In genomic region chr12:111432097-111432496, GRCm38 (mm10) we compare ENCODE assay signal across 12 mouse cellular contexts. TPM values are rescaled to one million over a fixed set of nuclear protein-coding genes. Genes with fewer than 3 reads are reported as not detected.
A peak's percentile ranks its signal among the peaks of the same experiment; 100 is the strongest.
DNase-seq lines count a peak whose midpoint lies in the region; ATAC-seq and TF ChIP-seq lines count a peak whose summit lies in the region.
"Had no signal": no experiment of that assay in that cellular context is flagged by ENCODE, and none has a peak within 500 bp of the region (broad histone marks: within the 10 kb centered on the region; RNA-seq: fewer than 3 reads in every experiment).

No protein-coding gene starts in this region.

- no peak overlapping the region for H3K4me2 ChIP-seq in forebrain, postnatal 0 days (ENCODE audit: low read depth)
- H3K4me2 ChIP-seq in lung, embryonic 16.5 days (ENCODE audit: low read depth, low read length): no peak overlapping the region
- H3K4me2 ChIP-seq in stomach, embryonic 15.5 days: no peak overlapping the region
- H3K4me2 ChIP-seq: midbrain, embryonic 12.5 days had no signal

- H3K4me3 ChIP-seq in forebrain, embryonic 10.5 days: no peak overlapping the region
- H3K4me3 ChIP-seq in forebrain, postnatal 0 days (ENCODE audit: low read depth, low read length): no peak overlapping the region
- no peak overlapping the region for H3K4me3 ChIP-seq in lung, embryonic 16.5 days (ENCODE audit: low read length)
- no peak overlapping the region for H3K4me3 ChIP-seq in stomach, embryonic 15.5 days (replicated peaks)
- H3K4me3 ChIP-seq: left cerebral cortex, adult 2 months; midbrain, embryonic 12.5 days had no signal

- no peak for TF ChIP-seq CTCF in forebrain, postnatal 0 days (IDR thresholded peaks at IDR 0.05; ENCODE audit: low read depth)

- H3K27ac ChIP-seq in forebrain, embryonic 10.5 days: peak overlapping the region; percentile 40; the same call in 1 of the 2 replicates
- H3K27ac ChIP-seq in forebrain, postnatal 0 days (ENCODE audit: low read depth, low read length): no peak overlapping the region
- H3K27ac ChIP-seq in lung, embryonic 16.5 days (ENCODE audit: low read length): peak overlapping the region; percentile 81
- peak overlapping the region; percentile 70 for H3K27ac ChIP-seq in stomach, embryonic 15.5 days
- H3K27ac ChIP-seq: left cerebral cortex, adult 2 months; midbrain, embryonic 12.5 days had no signal

- H3K4me1 ChIP-seq in forebrain, embryonic 10.5 days: peaks cover 64% of the 10 kb centered on the region
- H3K4me1 ChIP-seq in forebrain, postnatal 0 days (ENCODE audit: insufficient read depth): peaks cover 7% of the 10 kb centered on the region; the same call in 1 of the 2 replicates
- H3K4me1 ChIP-seq in lung, embryonic 16.5 days (replicated peaks; ENCODE audit: control insufficient read depth, insufficient read depth, low read length): peaks cover 26% of the 10 kb centered on the region
- H3K4me1 ChIP-seq in stomach, embryonic 15.5 days: peaks cover 39% of the 10 kb centered on the region

- ATAC-seq in forebrain, postnatal 0 days: no peak
- no peak for ATAC-seq in lung, embryonic 16.5 days (ENCODE audit: low read depth)
- no peak for ATAC-seq in stomach, embryonic 15.5 days (ENCODE audit: insufficient read depth, low FRiP score, low read depth)
- ATAC-seq: forebrain, embryonic 14.5 days had no signal

- H3K27me3 ChIP-seq in forebrain, embryonic 10.5 days (ENCODE audit: poor library complexity, severe bottlenecking): peaks cover 99% of the 10 kb centered on the region
- H3K27me3 ChIP-seq in forebrain, postnatal 0 days (ENCODE audit: insufficient read depth, low read length): peaks cover 6% of the 10 kb centered on the region; the same call in 1 of the 2 replicates
- peaks cover 30% of the 10 kb centered on the region for H3K27me3 ChIP-seq in lung, embryonic 16.5 days (ENCODE audit: control insufficient read depth, insufficient read depth, low read depth, low read length)
- peaks cover 29% of the 10 kb centered on the region for H3K27me3 ChIP-seq in stomach, embryonic 15.5 days (replicated peaks)

- DNase-seq in forebrain, embryonic 10.5 days (ENCODE audit: extremely low spot score, low spot score): no peak
- no peak for DNase-seq in forebrain, postnatal 0 days
- no peak for DNase-seq in lung, postnatal 10 days
- DNase-seq in kidney, postnatal 25 days: peak; percentile 69 to 84
- DNase-seq in ovary, adult 18-20 months (ENCODE audit: low spot score): no peak
- no peak for DNase-seq in layer of hippocampus, adult 9-10 months (ENCODE audit: low spot score)

- H3K9me3 ChIP-seq in forebrain, embryonic 10.5 days: no peaks in the 10 kb centered on the region
- no peaks in the 10 kb centered on the region for H3K9me3 ChIP-seq in forebrain, postnatal 0 days (ENCODE audit: low read length)
- no peaks in the 10 kb centered on the region for H3K9me3 ChIP-seq in lung, embryonic 16.5 days (ENCODE audit: control insufficient read depth, low read length)
- no peaks in the 10 kb centered on the region for H3K9me3 ChIP-seq in stomach, embryonic 15.5 days
- H3K9me3 ChIP-seq: midbrain, embryonic 12.5 days had no signal

- no peak overlapping the region for H3K9ac ChIP-seq in forebrain, postnatal 0 days
- no peak overlapping the region for H3K9ac ChIP-seq in lung, embryonic 16.5 days (ENCODE audit: low read length)
- no peak overlapping the region for H3K9ac ChIP-seq in stomach, embryonic 15.5 days
- H3K9ac ChIP-seq: midbrain, embryonic 12.5 days had no signal

- no peaks in the 10 kb centered on the region for H3K36me3 ChIP-seq in forebrain, embryonic 10.5 days (replicated peaks)
- H3K36me3 ChIP-seq in forebrain, postnatal 0 days (ENCODE audit: insufficient read depth): no peaks in the 10 kb centered on the region
- H3K36me3 ChIP-seq in lung, embryonic 16.5 days (ENCODE audit: control insufficient read depth, insufficient read depth, low read length): no peaks in the 10 kb centered on the region
- H3K36me3 ChIP-seq in stomach, embryonic 15.5 days: no peaks in the 10 kb centered on the region
- H3K36me3 ChIP-seq: midbrain, embryonic 12.5 days had no signal

- 31% methylated on average over 4 of the region's 4 CpGs for WGBS in forebrain, embryonic 10.5 days
- WGBS in forebrain, postnatal 0 days: 43% methylated on average over 4 of the region's 4 CpGs
- WGBS in lung, embryonic 16.5 days: 28% methylated on average over 4 of the region's 4 CpGs
- 44% methylated on average over 4 of the region's 4 CpGs for WGBS in stomach, embryonic 15.5 days

RNA-seq across cellular contexts. Expression of gene Tnfaip2, which starts 10.2 kb away (rescaled TPM):
- polyA plus RNA-seq in forebrain, embryonic 10.5 days (2016; fragmentation: Nextera tagmentation; extraction: Ambion mirVana): 2.1 and 4.4 TPM in 2 replicates
- total RNA-seq in forebrain, postnatal 0 days (2014; rRNA removed): 1.0 and 4.8 TPM in 2 replicates
- polyA plus RNA-seq in forebrain, postnatal 0 days (2015; fragmentation: Nextera tagmentation; extraction: Ambion mirVana): 0.33 and 1.2 TPM in 2 replicates
- polyA plus RNA-seq in lung, embryonic 16.5 days (2015; fragmentation: Nextera tagmentation; extraction: Ambion mirVana): 4.0 and 6.9 TPM in 2 replicates
- 8.5 and 13.5 TPM in 2 replicates for polyA plus RNA-seq in stomach, embryonic 15.5 days (2015; fragmentation: Nextera tagmentation; extraction: Ambion mirVana)

RNA-seq across cellular contexts. Expression of gene Exoc3l4, which starts 15.3 kb away (rescaled TPM):
- 5.2 and 5.6 TPM in 2 replicates for polyA plus RNA-seq in forebrain, embryonic 10.5 days (2016; fragmentation: Nextera tagmentation; extraction: Ambion mirVana)
- 2.1 TPM in 2 replicates for total RNA-seq in forebrain, postnatal 0 days (2014; rRNA removed)
- 1.5 and 2.0 TPM in 2 replicates for polyA plus RNA-seq in forebrain, postnatal 0 days (2015; fragmentation: Nextera tagmentation; extraction: Ambion mirVana)
- 13.0 and 14.5 TPM in 2 replicates for polyA plus RNA-seq in lung, embryonic 16.5 days (2015; fragmentation: Nextera tagmentation; extraction: Ambion mirVana)
- polyA plus RNA-seq in stomach, embryonic 15.5 days (2015; fragmentation: Nextera tagmentation; extraction: Ambion mirVana): 8.5 and 8.7 TPM in 2 replicates

RNA-seq across cellular contexts. Expression of gene Lbhd2, which starts 25.5 kb away (rescaled TPM):
- polyA plus RNA-seq in forebrain, embryonic 10.5 days (2016; fragmentation: Nextera tagmentation; extraction: Ambion mirVana): 0.25 TPM in 1 of 2 replicates, not detected in the other
- 3.7 and 4.4 TPM in 2 replicates for total RNA-seq in forebrain, postnatal 0 days (2014; rRNA removed)
- 10.5 and 12.9 TPM in 2 replicates for polyA plus RNA-seq in forebrain, postnatal 0 days (2015; fragmentation: Nextera tagmentation; extraction: Ambion mirVana)
- 0.79 and 0.80 TPM in 2 replicates for polyA plus RNA-seq in lung, embryonic 16.5 days (2015; fragmentation: Nextera tagmentation; extraction: Ambion mirVana)
- 1.4 and 1.7 TPM in 2 replicates for polyA plus RNA-seq in stomach, embryonic 15.5 days (2015; fragmentation: Nextera tagmentation; extraction: Ambion mirVana)
- total RNA-seq: heart, postnatal 10 days had no signal

RNA-seq across cellular contexts. Expression of gene Gm266, which starts 53.5 kb away (rescaled TPM):
- polyA plus RNA-seq in forebrain, embryonic 10.5 days (2016; fragmentation: Nextera tagmentation; extraction: Ambion mirVana): 7.1 and 9.8 TPM in 2 replicates
- 5.1 and 5.4 TPM in 2 replicates for total RNA-seq in forebrain, postnatal 0 days (2014; rRNA removed)
- polyA plus RNA-seq in forebrain, postnatal 0 days (2015; fragmentation: Nextera tagmentation; extraction: Ambion mirVana): 3.7 and 5.2 TPM in 2 replicates
- polyA plus RNA-seq in lung, embryonic 16.5 days (2015; fragmentation: Nextera tagmentation; extraction: Ambion mirVana): 3.9 and 5.4 TPM in 2 replicates
- polyA plus RNA-seq in stomach, embryonic 15.5 days (2015; fragmentation: Nextera tagmentation; extraction: Ambion mirVana): 25.4 and 30.3 TPM in 2 replicates

RNA-seq across cellular contexts. Expression of gene Cdc42bpb, which starts 54.6 kb away (rescaled TPM):
- polyA plus RNA-seq in forebrain, embryonic 10.5 days (2016; fragmentation: Nextera tagmentation; extraction: Ambion mirVana): 30.1 and 30.3 TPM in 2 replicates
- total RNA-seq in forebrain, postnatal 0 days (2014; rRNA removed): 113 and 139 TPM in 2 replicates
- 28.0 and 31.1 TPM in 2 replicates for polyA plus RNA-seq in forebrain, postnatal 0 days (2015; fragmentation: Nextera tagmentation; extraction: Ambion mirVana)
- polyA plus RNA-seq in lung, embryonic 16.5 days (2015; fragmentation: Nextera tagmentation; extraction: Ambion mirVana): 34.4 and 36.1 TPM in 2 replicates
- polyA plus RNA-seq in stomach, embryonic 15.5 days (2015; fragmentation: Nextera tagmentation; extraction: Ambion mirVana): 32.5 and 34.2 TPM in 2 replicates

Comparison
In these comparisons a context has a peak if more than half of its experiments do, and no peak if none do; other contexts are left out.
1. DNase-seq: peak in kidney, postnatal 25 days (2 of 2); none in forebrain, embryonic 10.5 days (single experiment), forebrain, postnatal 0 days (single experiment), lung, postnatal 10 days (single experiment), ovary, adult 18-20 months (single experiment) and layer of hippocampus, adult 9-10 months (single experiment).